Mouse (Mus musculus) liver, embryonic 14.5 days (tissue): ENCODE results near the gene Gnat1. TPM values are rescaled to one million over a fixed set of nuclear protein-coding genes. Genes with fewer than 3 reads are reported as not detected.

Experiments used
- ATAC-seq: fragments of 200-750 bp; cut with Nextera tagmentation; 2 replicates; pipeline ENCODE4 v1.8.0; 2017; ENCODE audit warnings: moderate number of reproducible peaks, mild to moderate bottlenecking, moderate library complexity; ENCODE audit not compliant: insufficient read depth
- DNase-seq, 3 experiments: peaks; one replicate each; pipeline ENCODE4 v3.0.0-alpha.2; 2012 to 2013; ENCODE audit warnings: low read depth in 3 of 3, low spot score in 3 of 3
- H3K27ac ChIP-seq: fragments of 300-500 bp; sonication (generic); 2 replicates; pipeline ENCODE4 v1.5.1; 2014; ENCODE audit warnings: moderate library complexity, mild to moderate bottlenecking, control low read depth, inconsistent platforms
- H3K27me3 ChIP-seq: fragments of 300-500 bp; sonication (generic); 2 replicates; pipeline ENCODE4 v1.6.1; 2014; ENCODE audit warnings: mild to moderate bottlenecking, low read length, moderate library complexity; ENCODE audit not compliant: control insufficient read depth, insufficient read depth
- H3K36me3 ChIP-seq: fragments of 300-500 bp; sonication (generic); replicated peaks from 2 replicates; pipeline ENCODE4 v1.6.1; 2014; ENCODE audit warnings: low read depth; ENCODE audit not compliant: control insufficient read depth, insufficient read depth
- H3K4me1 ChIP-seq, 2 experiments: fragments of 200-500 bp in 1 of 2; fragments of 300-500 bp in 1 of 2; sonication (generic) in 1 of 2; replicated peaks; 2 replicates each; pipeline ENCODE4 v1.6.1; 2012 to 2014; ENCODE audit warnings: antibody characterized with exemption in 1 of 2, inconsistent platforms in 1 of 2, low read length in 1 of 2; ENCODE audit not compliant: control insufficient read depth in 2 of 2, insufficient read depth in 2 of 2
- H3K4me2 ChIP-seq: fragments of 300-500 bp; sonication (generic); 2 replicates; pipeline ENCODE4 v1.6.1; 2014; ENCODE audit warnings: low read depth, mild to moderate bottlenecking, control low read depth, moderate library complexity
- H3K4me3 ChIP-seq, 2 experiments: fragments of 200-500 bp in 1 of 2; fragments of 300-500 bp in 1 of 2; sonication (generic) in 1 of 2; 2 replicates each; pipeline ENCODE4 v1.5.1; 2012 to 2014; ENCODE audit warnings: low read depth in 2 of 2, low read length in 2 of 2, mild to moderate bottlenecking in 2 of 2, control low read depth in 1 of 2, inconsistent platforms in 1 of 2, moderate library complexity in 1 of 2; ENCODE audit not compliant: insufficient read depth in 1 of 2
- H3K9ac ChIP-seq: fragments of 300-500 bp; sonication (generic); replicated peaks from 2 replicates; pipeline ENCODE4 v1.6.1; 2014; ENCODE audit warnings: mild to moderate bottlenecking, control low read depth, moderate library complexity
- H3K9me3 ChIP-seq: fragments of 300-500 bp; sonication (generic); 2 replicates; pipeline ENCODE4 v1.6.1; 2016; ENCODE audit warnings: low read length, mixed read lengths; ENCODE audit not compliant: control insufficient read depth
- CTCF ChIP-seq: IDR thresholded peaks from 2 replicates; pipeline ENCODE4 v1.5.1; 2016; ENCODE audit warnings: antibody characterized with exemption, low read depth, control low read depth
- EP300 ChIP-seq: IDR thresholded peaks from 2 replicates; pipeline ENCODE4 v1.6.1; 2016; ENCODE audit warnings: antibody characterized with exemption, low read depth
- WGBS: fragments of 180-500 bp; shearing (Covaris S2); extraction: QIAGEN DNeasy Blood & Tissue Kit; methylation state at CpG from one replicate; pipeline ENCODE4 v1.1.7; 2014; ENCODE audit not compliant: insufficient replicate concordance; 5-methylcytosine and 5-hydroxymethylcytosine counted together
- polyA plus RNA-seq, 2 experiments: library from polyadenylated mRNA; depleted of rRNA in 1 of 2; stranded (reverse) in 1 of 2; unstranded in 1 of 2; fragments of >200 nt; fragmentation: Nextera tagmentation in 1 of 2; extraction: Ambion mirVana in 1 of 2; gene quantifications; 2 replicates each; pipeline versions ENCODE4 v1.2.1 to v1.2.3; 2012 to 2014

The Gnat1 gene
- polyA plus RNA-seq, 2 experiments, result 0.62 TPM; not detected in 1

- Histone ChIP-seq H3K9me3 (no peaks in the 10 kb centered on the region), H3K4me1 (peaks cover 8 to 18% of the 10 kb centered on the region in 2 experiments), H3K4me3 (no peak overlapping the region), H3K4me2 (no peak overlapping the region), H3K9ac (no peak overlapping the region), H3K27me3 (no peaks in the 10 kb centered on the region), H3K27ac (no peak overlapping the region), H3K36me3 (no peaks in the 10 kb centered on the region)
- DNase-seq (peak in 2 of 3 experiments; percentile 64 to 72), ATAC-seq (peak; percentile 52)
- TF ChIP-seq CTCF, result peak; percentile 99
- no peak for TF ChIP-seq EP300
- WGBS, result 14% methylated on average over 5 of the region's 5 CpGs
These were observed 33.9 kb downstream of the Gnat1 start for GRCm38 (mm10) chr9:107645577-107645976.

- 34% methylated on average over 7 of the region's 7 CpGs for WGBS
- H3K9ac ChIP-seq, result no peak overlapping the region
- no peak overlapping the region for H3K4me3 ChIP-seq
- H3K27me3 ChIP-seq, result no peaks in the 10 kb centered on the region
- peak overlapping the region; percentile 91 for H3K4me2 ChIP-seq
- H3K9me3 ChIP-seq, result no peaks in the 10 kb centered on the region
- TF ChIP-seq CTCF, result no peak
- no peak for TF ChIP-seq EP300
- no peak overlapping the region for H3K27ac ChIP-seq
- H3K36me3 ChIP-seq, result no peaks in the 10 kb centered on the region
- ATAC-seq (no peak; the same call in 1 of the 2 replicates), DNase-seq (no peak)
- peaks cover 8 to 18% of the 10 kb centered on the region in 2 experiments for H3K4me1 ChIP-seq
These were observed 34.4 kb downstream of the Gnat1 start for GRCm38 (mm10) chr9:107645153-107645510.

- Histone ChIP-seq H3K27me3 (no peaks in the 10 kb centered on the region), H3K9me3 (no peaks in the 10 kb centered on the region), H3K9ac (peak overlapping the region; percentile 78), H3K36me3 (no peaks in the 10 kb centered on the region), H3K4me2 (peak overlapping the region; percentile 91), H3K4me3 (peak overlapping the region; percentile 70 to 78), H3K4me1 (peaks cover 8 to 18% of the 10 kb centered on the region in 2 experiments), H3K27ac (peak overlapping the region; percentile 41)
- WGBS, result 4% methylated on average over 35 of the region's 35 CpGs
- peak; percentile 79 for ATAC-seq
- TF ChIP-seq EP300 (no peak), CTCF (peak; percentile 100)
- DNase-seq, result peak; percentile 81 to 82 (median 81)
These were observed 34.9 kb downstream of the Gnat1 start for GRCm38 (mm10) chr9:107644495-107645152.

- H3K9ac ChIP-seq, result peak overlapping the region; percentile 78
- WGBS, result 62% methylated on average over 13 of the region's 13 CpGs
- ATAC-seq (no peak), DNase-seq (no peak)
- H3K4me3 ChIP-seq, result peak overlapping the region; percentile 70 to 78; a peak in 2 of 4 replicates
- no peaks in the 10 kb centered on the region for H3K27me3 ChIP-seq
- H3K27ac ChIP-seq, result peak overlapping the region; percentile 41
- peaks cover 8 to 18% of the 10 kb centered on the region in 2 experiments for H3K4me1 ChIP-seq
- no peaks in the 10 kb centered on the region for H3K9me3 ChIP-seq
- H3K4me2 ChIP-seq, result peak overlapping the region; percentile 91
- no peaks in the 10 kb centered on the region for H3K36me3 ChIP-seq
- no peak for TF ChIP-seq CTCF
- no peak for TF ChIP-seq EP300
These were observed 35.8 kb downstream of the Gnat1 start for GRCm38 (mm10) chr9:107643544-107644214.

- Histone ChIP-seq H3K4me2 (no peak overlapping the region), H3K9ac (no peak overlapping the region), H3K27me3 (no peaks in the 10 kb centered on the region), H3K36me3 (no peaks in the 10 kb centered on the region), H3K27ac (no peak overlapping the region), H3K9me3 (no peaks in the 10 kb centered on the region), H3K4me3 (no peak overlapping the region), H3K4me1 (peaks cover 8 to 18% of the 10 kb centered on the region in 2 experiments)
- ATAC-seq (no peak), DNase-seq (no peak)
- TF ChIP-seq CTCF (no peak), EP300 (no peak)
- 74% methylated on average over 8 of the region's 8 CpGs for WGBS
These were observed 37.8 kb downstream of the Gnat1 start for GRCm38 (mm10) chr9:107641666-107642065.
